Mouse (Mus musculus) limb, embryonic 13.5 days (tissue): ENCODE results near the gene Sgms1. TPM values are rescaled to one million over a fixed set of nuclear protein-coding genes. Genes with fewer than 3 reads are reported as not detected.

Experiments
- ATAC-seq: fragments of 200-750 bp; cut with Nextera tagmentation; 2 replicates; pipeline ENCODE4 v1.8.0; 2017; ENCODE audit warnings: low read depth, moderate number of reproducible peaks, moderate TSS enrichment; ENCODE audit not compliant: low FRiP score
- H3K27ac ChIP-seq: fragments of 300-500 bp; sonication (generic); 2 replicates; pipeline ENCODE4 v1.5.1; 2015; ENCODE audit warnings: inconsistent platforms, mild to moderate bottlenecking, moderate library complexity
- H3K27me3 ChIP-seq: fragments of 300-500 bp; sonication (generic); 2 replicates; pipeline ENCODE4 v1.6.1; 2015; ENCODE audit warnings: mild to moderate bottlenecking, inconsistent platforms
- H3K36me3 ChIP-seq: fragments of 300-500 bp; sonication (generic); 2 replicates; pipeline ENCODE4 v1.6.1; 2015; ENCODE audit warnings: inconsistent platforms, mild to moderate bottlenecking, moderate library complexity
- H3K4me1 ChIP-seq: fragments of 300-500 bp; sonication (generic); 2 replicates; pipeline ENCODE4 v1.6.1; 2015; ENCODE audit warnings: inconsistent platforms
- H3K4me2 ChIP-seq: fragments of 300-500 bp; sonication (generic); replicated peaks from 2 replicates; pipeline ENCODE4 v1.6.1; 2015; ENCODE audit warnings: inconsistent platforms, mild to moderate bottlenecking, moderate library complexity
- H3K4me3 ChIP-seq: fragments of 300-500 bp; sonication (generic); 2 replicates; pipeline ENCODE4 v1.5.1; 2015; ENCODE audit warnings: moderate library complexity, mild to moderate bottlenecking, inconsistent platforms
- H3K9ac ChIP-seq: fragments of 300-500 bp; sonication (generic); 2 replicates; pipeline ENCODE4 v1.6.1; 2015; ENCODE audit warnings: mild to moderate bottlenecking, inconsistent platforms
- H3K9me3 ChIP-seq: fragments of 300-500 bp; sonication (generic); 2 replicates; pipeline ENCODE4 v1.6.1; 2016; ENCODE audit warnings: inconsistent platforms
- WGBS: fragments of 180-500 bp; shearing (Covaris S2); methylation state at CpG from one replicate; pipeline ENCODE4 v1.1.7; 2015; 5-methylcytosine and 5-hydroxymethylcytosine counted together
- polyA plus RNA-seq: library from polyadenylated mRNA; unstranded; fragments of >200 nt; fragmentation: Nextera tagmentation; extraction: Ambion mirVana; gene quantifications from 2 replicates; pipeline ENCODE4 v1.2.1, GENCODE M21; 2015

The Sgms1 gene
- polyA plus RNA-seq, 1 experiment from 2014 or later, result 31.2 TPM

DNA sequence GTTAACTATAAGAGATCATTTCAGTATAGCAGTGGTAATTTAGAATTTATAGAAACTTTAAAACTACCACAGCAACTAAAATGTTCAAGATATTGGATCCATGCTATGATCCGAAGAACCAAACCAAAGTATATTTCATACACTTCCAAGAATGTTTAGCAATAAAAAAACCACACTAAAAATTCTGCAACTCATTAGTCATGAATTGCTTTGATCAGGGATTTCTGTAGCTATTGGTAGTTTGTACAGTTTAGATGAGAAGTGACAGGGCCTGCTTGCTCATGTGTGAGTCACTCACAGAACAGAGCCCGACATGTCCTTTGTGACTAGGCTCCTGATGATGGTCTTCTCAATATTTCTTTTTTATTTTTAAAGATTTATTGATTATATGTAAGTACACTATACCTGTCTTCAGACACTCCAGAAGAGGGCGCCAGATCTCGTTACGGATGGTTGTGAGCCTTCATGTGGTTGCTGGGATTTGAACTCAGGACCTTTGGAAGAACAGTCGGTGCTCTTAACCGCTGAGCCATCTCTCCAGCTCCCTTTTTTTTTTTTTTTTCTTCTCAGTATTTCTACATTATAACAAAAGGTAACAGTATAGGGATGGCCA is 190.9 kb downstream of the Sgms1 start:
- ATAC-seq, result no peak
- peaks cover 4% of the 10 kb centered on the region; the same call in 1 of the 2 replicates for H3K4me1 ChIP-seq
- H3K27ac ChIP-seq, result no peak overlapping the region
- H3K9me3 ChIP-seq, result no peaks in the 10 kb centered on the region
- H3K27me3 ChIP-seq, result no peaks in the 10 kb centered on the region
- 94% methylated on average over 7 of the region's 7 CpGs for WGBS
- no peaks in the 10 kb centered on the region for H3K36me3 ChIP-seq
- no peak overlapping the region for H3K4me2 ChIP-seq
- no peak overlapping the region for H3K4me3 ChIP-seq
- H3K9ac ChIP-seq, result no peak overlapping the region

DNA sequence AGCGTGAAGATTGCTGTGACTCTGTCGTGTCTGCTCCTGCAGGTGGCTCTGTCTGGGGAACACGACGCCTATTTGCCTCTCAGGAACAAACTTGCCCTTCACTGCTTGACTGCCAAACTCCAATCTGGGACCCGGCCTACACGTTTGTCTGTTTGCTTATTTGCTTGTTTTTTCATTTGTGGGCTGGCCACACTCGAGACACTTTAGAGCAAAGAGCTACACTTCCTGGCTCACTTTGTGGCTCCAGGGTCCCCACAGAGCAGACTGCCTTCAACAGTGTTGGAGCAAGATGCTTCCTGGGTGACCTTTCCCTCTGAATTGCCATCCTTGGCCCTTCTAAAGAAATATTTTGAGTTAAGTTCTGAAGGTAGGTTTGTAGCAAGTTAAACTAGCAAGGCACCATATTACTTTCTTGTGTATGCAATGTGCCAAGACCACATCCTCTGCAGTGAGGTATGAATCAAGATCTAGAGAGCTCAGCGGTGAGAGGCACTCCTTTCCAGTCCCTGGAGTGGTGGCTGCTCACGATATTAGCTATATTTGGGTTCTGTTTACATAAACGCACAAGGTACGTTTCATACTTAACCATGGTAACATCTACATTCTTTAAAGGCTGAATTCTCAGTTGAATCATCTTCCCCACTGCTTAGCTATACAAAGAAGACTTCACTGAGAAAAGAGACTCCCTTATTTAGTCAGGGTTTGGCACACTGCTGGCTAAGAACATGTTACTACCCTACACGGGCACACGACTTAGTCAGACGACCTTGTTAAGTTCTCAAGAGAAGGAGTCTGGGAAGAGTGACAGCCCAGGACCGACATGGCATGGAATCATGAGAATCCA is 192.3 kb downstream of the Sgms1 start:
- WGBS, result 67% methylated on average over 15 of the region's 15 CpGs
- H3K27ac ChIP-seq, result no peak overlapping the region
- H3K4me1 ChIP-seq, result peaks cover 4% of the 10 kb centered on the region; the same call in 1 of the 2 replicates
- H3K36me3 ChIP-seq, result no peaks in the 10 kb centered on the region
- H3K9me3 ChIP-seq, result no peaks in the 10 kb centered on the region
- no peak overlapping the region for H3K4me3 ChIP-seq
- ATAC-seq, result no peak
- H3K9ac ChIP-seq, result no peak overlapping the region
- H3K27me3 ChIP-seq, result no peaks in the 10 kb centered on the region
- no peak overlapping the region for H3K4me2 ChIP-seq

GRCm38 (mm10) chr19:32196222-32196621 is 193.3 kb downstream of the Sgms1 start:
- Histone ChIP-seq H3K9ac (no peak overlapping the region), H3K9me3 (no peaks in the 10 kb centered on the region), H3K4me1 (peaks cover 4% of the 10 kb centered on the region; the same call in 1 of the 2 replicates), H3K27me3 (no peaks in the 10 kb centered on the region), H3K4me3 (no peak overlapping the region), H3K36me3 (no peaks in the 10 kb centered on the region), H3K4me2 (no peak overlapping the region), H3K27ac (no peak overlapping the region)
- 40% methylated on average over 5 of the region's 5 CpGs for WGBS
- no peak for ATAC-seq

DNA sequence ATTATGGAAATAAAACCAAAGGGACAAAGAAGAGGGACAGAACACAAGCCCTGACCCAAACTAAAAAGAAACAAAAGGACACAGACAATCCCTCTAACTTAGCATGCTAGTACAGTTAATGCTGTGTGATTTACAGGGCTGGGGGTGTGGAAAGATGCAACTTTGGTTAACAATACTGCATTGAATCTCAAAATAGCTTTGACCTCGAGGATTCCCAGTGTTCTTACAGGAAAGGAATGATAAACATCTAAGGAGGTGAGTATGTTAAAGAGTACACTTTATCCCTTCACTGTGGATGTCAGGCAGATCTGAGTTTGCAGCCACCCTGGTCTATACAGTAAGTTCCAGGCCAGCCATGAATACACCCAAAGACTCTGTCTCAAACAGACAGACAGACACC is 194.7 kb downstream of the Sgms1 start:
- Histone ChIP-seq H3K4me1 (peaks cover 5% of the 10 kb centered on the region; the same call in 1 of the 2 replicates), H3K36me3 (no peaks in the 10 kb centered on the region), H3K27ac (no peak overlapping the region), H3K9ac (no peak overlapping the region), H3K27me3 (no peaks in the 10 kb centered on the region), H3K4me3 (no peak overlapping the region), H3K9me3 (no peaks in the 10 kb centered on the region), H3K4me2 (no peak overlapping the region)
- ATAC-seq, result no peak
- 38% methylated on average over 1 of the region's 1 CpGs for WGBS

- Histone ChIP-seq H3K4me2 (no peak overlapping the region), H3K36me3 (no peaks in the 10 kb centered on the region), H3K4me1 (peaks cover 12% of the 10 kb centered on the region), H3K9ac (no peak overlapping the region), H3K9me3 (no peaks in the 10 kb centered on the region), H3K27me3 (no peaks in the 10 kb centered on the region), H3K4me3 (no peak overlapping the region), H3K27ac (no peak overlapping the region)
- no peak for ATAC-seq
- 96% methylated on average over 3 of the region's 3 CpGs for WGBS
Measured at GRCm38 (mm10) chr19:32194074-32194473, 195.4 kb downstream of the Sgms1 start.

DNA sequence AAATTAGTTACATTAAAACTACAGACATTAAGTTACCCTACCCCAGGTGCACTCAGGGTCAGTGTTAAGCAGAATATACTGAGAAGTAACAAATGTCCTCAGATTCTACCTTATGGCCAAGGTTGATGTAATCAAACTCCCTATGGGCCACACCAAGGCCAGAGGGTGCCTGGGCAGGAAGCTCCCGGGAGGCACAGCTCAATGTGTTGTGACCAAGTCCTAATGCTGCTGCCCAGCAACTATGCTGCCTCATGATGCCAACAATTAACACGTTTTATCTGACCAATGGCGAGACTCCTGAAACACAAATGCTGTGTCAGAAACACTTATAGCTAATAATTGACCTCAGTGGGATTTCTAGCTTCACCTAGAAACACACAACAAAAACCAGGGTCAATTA is 197.9 kb downstream of the Sgms1 start:
- Histone ChIP-seq H3K4me3 (no peak overlapping the region), H3K4me2 (no peak overlapping the region), H3K9ac (no peak overlapping the region), H3K36me3 (no peaks in the 10 kb centered on the region), H3K27me3 (no peaks in the 10 kb centered on the region), H3K9me3 (no peaks in the 10 kb centered on the region), H3K27ac (no peak overlapping the region), H3K4me1 (peaks cover 18% of the 10 kb centered on the region)
- ATAC-seq, result no peak
- 77% methylated on average over 3 of the region's 3 CpGs for WGBS

GRCm38 (mm10) chr19:32189961-32190360 is 199.6 kb downstream of the Sgms1 start:
- Histone ChIP-seq H3K4me2 (no peak overlapping the region), H3K27ac (no peak overlapping the region), H3K4me3 (no peak overlapping the region), H3K27me3 (no peaks in the 10 kb centered on the region), H3K9ac (no peak overlapping the region), H3K36me3 (no peaks in the 10 kb centered on the region), H3K4me1 (peaks cover 18% of the 10 kb centered on the region), H3K9me3 (no peaks in the 10 kb centered on the region)
- WGBS, result 76% methylated on average over 6 of the region's 6 CpGs
- no peak for ATAC-seq

- Histone ChIP-seq H3K4me1 (peaks cover 18% of the 10 kb centered on the region), H3K4me2 (no peak overlapping the region), H3K27me3 (no peaks in the 10 kb centered on the region), H3K9ac (no peak overlapping the region), H3K27ac (0 out of 2 replicates have a peak overlapping the region, but pooled peaks have one; percentile 39), H3K36me3 (no peaks in the 10 kb centered on the region), H3K9me3 (no peaks in the 10 kb centered on the region), H3K4me3 (no peak overlapping the region)
- WGBS, result 57% methylated on average over 5 of the region's 5 CpGs
- ATAC-seq, result no peak
Measured at GRCm38 (mm10) chr19:32189036-32189436, 200.5 kb downstream of the Sgms1 start.

GRCm38 (mm10) chr19:32186594-32187092 is 202.9 kb downstream of the Sgms1 start:
- H3K9ac ChIP-seq, result no peak overlapping the region

DNA sequence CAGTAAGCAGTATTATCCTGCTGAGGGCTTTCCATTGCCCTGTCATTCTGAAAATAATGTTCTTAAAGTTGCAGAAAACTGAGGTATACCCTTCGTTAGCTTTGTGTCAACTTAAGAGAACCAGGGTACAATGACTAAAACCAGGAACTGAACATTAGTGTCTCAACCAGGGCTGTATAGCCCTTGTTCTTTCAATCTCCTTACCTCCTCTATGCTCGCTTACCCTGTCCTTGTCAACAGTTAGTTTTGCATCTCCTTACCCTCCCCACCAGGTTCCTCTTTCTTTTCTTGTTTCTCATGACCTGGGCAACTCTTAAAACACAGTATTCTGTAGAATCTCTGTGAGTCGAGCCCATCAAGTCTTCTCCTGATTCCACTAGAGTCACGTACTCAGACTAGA is 206.5 kb downstream of the Sgms1 start:
- no peaks in the 10 kb centered on the region for H3K27me3 ChIP-seq
- ATAC-seq, result no peak
- H3K9ac ChIP-seq, result no peak overlapping the region
- H3K9me3 ChIP-seq, result no peaks in the 10 kb centered on the region
- no peaks in the 10 kb centered on the region for H3K36me3 ChIP-seq
- H3K4me3 ChIP-seq, result no peak overlapping the region
- no peak overlapping the region for H3K4me2 ChIP-seq
- H3K27ac ChIP-seq, result no peak overlapping the region; the same call in 1 of the 2 replicates
- peaks cover 15% of the 10 kb centered on the region; the same call in 1 of the 2 replicates for H3K4me1 ChIP-seq
- 90% methylated on average over 4 of the region's 4 CpGs for WGBS

More at GRCm38 (mm10) chr19:32186594-32187092, 202.9 kb downstream of the Sgms1 start:
- no peaks in the 10 kb centered on the region for H3K36me3 ChIP-seq
- no peaks in the 10 kb centered on the region for H3K9me3 ChIP-seq
- ATAC-seq, result no peak
- H3K4me1 ChIP-seq, result peaks cover 23% of the 10 kb centered on the region
- no peak overlapping the region for H3K4me3 ChIP-seq
- H3K4me2 ChIP-seq, result no peak overlapping the region
- H3K27ac ChIP-seq, result no peak overlapping the region
- no peaks in the 10 kb centered on the region for H3K27me3 ChIP-seq
- WGBS, result 82% methylated on average over 8 of the region's 8 CpGs

DNA sequence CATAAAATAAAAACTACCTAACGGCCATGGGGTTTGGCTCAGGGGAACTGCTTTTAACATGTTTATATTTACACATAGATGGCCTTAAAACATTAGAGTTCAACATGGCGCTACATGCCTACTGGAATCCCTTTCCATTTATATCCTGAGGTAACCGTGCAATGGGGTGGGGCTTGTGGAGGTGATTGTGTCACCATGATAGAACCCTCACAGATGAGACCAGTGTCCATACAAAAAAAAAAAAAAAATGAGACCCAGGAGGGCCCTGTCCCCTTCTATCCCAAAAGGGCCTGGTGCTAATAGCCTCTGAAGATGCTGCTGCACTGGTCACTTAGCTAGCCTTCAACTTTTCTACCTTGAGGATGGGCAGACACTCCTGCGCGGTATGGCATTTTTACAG is 207.0 kb downstream of the Sgms1 start:
- Histone ChIP-seq H3K27me3 (no peaks in the 10 kb centered on the region), H3K9me3 (no peaks in the 10 kb centered on the region), H3K27ac (no peak overlapping the region; the same call in 1 of the 2 replicates), H3K36me3 (no peaks in the 10 kb centered on the region), H3K9ac (no peak overlapping the region), H3K4me3 (no peak overlapping the region), H3K4me2 (no peak overlapping the region), H3K4me1 (peaks cover 15% of the 10 kb centered on the region; the same call in 1 of the 2 replicates)
- no peak for ATAC-seq
- 91% methylated on average over 5 of the region's 5 CpGs for WGBS

DNA sequence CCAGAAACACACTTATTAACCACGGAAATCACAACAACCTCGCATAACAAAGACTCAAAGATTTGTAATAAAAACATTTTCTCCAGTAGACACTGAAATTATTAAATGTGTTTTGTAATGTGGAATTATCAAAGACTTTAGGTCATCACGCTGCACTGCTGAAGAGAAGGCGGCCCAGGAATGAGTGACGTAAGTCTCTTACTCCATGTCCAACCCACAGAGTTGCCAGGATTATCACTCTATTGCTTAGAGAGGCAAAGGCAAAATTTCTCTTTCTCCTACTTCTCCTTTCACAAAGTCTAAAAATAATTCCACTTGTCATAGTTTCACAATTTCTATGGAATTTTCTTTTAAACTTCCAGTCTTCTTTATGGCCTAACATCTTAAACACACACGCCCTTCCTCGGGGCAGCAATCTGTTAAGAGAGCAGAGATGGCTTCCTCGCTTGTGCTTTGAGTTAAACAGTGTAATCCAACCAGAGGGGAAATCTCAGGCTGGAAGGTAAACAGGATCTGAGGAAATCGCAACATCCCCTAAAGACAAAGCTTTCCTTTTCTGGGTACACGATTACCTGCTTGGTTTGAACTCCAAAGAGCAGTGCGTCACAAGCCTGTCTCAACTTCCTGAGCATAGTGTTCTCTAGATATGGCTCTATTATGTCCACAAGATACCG is 207.7 kb downstream of the Sgms1 start:
- Histone ChIP-seq H3K4me2 (no peak overlapping the region), H3K9me3 (no peaks in the 10 kb centered on the region), H3K27me3 (no peaks in the 10 kb centered on the region), H3K9ac (no peak overlapping the region), H3K4me3 (no peak overlapping the region), H3K27ac (no peak overlapping the region), H3K4me1 (peaks cover 15% of the 10 kb centered on the region; the same call in 1 of the 2 replicates), H3K36me3 (no peaks in the 10 kb centered on the region)
- ATAC-seq, result no peak
- WGBS, result 83% methylated on average over 12 of the region's 12 CpGs
